Mouse (Mus musculus): ENCODE data around the gene Zfp764.
"Not testable (repeated sequence)": the region's sequence is repeated elsewhere in the genome, so short reads cannot be mapped to it uniquely, and the experiment has no call there.

Zfp764 gene

DNA sequence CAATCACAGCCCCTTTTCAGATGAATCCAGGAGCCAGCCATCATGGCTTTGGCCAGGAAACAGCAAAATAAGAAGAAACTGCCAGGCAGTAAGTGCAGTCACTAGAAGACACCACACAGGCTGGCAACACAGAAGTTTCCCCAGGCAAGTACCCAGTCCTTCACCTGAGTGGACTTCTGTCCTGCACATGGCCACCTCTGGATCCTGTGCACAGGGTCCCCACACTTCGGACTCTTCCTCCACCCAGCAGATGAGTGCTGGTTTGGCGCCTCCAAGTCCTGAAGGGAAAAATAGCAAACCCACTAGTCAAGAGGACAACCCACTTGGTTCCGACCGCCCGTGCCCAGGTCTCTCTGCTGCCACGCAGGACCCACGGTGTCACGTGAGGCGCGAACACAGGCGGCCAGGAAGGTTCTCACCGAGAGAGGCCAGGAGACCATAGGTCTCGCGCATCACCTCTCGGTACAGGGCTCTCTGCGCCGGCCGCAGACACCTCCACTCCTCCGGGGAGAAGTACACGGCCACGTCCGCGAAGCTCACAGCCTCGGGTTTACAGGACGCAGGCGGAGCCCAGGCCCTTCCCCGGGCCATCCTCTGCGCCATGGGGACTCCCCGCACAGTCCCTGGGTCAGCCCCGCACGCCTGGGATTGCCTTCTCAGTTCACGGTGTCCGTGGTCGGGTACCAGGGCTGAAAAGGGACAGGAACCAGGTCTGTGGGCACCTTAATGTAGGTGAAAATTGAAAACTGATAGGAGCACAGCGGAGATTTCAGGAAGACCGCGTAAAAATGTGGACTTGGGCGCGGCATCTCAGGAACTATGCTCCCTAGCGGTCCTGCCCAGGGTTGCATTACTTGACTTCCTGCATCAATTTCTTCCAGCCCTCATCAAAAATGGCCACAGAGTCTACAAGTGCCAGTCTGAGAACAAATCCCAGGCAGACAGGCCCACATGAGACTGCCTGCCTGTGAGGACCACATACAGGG lies at the start of gene Zfp764:
TSS of gene Zfp764 (minus strand) at position 821 of the 986 bp plus-strand sequence.
- DNase-seq (ENCODE audit: low read depth, low spot score) = peak; percentile 75

DNA sequence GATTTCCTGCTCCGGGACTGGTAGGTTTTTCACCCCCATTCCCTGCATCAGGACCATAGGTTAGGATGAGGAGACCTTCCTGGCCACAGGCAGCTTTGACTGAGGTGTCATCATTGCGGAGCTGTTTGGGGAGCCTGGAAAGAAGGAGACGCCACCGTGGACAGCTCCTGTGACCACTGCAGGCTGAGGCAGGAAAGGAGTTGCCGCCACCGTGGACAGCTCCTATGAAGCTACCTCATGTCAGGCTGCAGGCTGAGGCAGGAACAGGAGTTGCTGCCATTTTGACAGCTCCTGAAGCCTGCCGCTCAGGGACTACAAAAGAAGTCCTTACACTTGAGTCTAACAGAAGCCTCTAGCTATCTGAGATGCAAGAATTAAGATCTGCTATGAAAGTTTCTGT lies 48.3 kb upstream of the Zfp764 start:
- no peak for DNase-seq (ENCODE audit: low read depth, low spot score)

DNA sequence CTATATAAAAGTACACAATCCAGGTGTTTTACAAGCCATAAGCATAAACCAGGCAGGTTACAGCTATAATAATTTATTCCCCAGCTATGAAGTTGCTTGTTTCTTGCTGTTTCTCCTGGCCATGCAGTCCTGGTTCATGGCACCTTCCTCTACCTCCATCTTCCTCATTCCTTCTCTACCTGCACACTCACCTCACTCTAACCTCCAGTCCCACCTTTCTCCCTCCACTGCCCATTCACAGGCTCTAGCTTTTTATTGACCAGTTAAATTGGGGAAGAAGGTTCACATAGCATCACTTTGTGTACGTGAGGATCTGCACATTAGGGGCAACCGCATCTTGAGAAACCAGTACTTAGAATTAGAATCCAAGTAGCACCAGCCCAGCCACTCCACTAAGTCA lies 46.4 kb upstream of the Zfp764 start:
- DNase-seq (ENCODE audit: low read depth, low spot score) = no peak

DNA sequence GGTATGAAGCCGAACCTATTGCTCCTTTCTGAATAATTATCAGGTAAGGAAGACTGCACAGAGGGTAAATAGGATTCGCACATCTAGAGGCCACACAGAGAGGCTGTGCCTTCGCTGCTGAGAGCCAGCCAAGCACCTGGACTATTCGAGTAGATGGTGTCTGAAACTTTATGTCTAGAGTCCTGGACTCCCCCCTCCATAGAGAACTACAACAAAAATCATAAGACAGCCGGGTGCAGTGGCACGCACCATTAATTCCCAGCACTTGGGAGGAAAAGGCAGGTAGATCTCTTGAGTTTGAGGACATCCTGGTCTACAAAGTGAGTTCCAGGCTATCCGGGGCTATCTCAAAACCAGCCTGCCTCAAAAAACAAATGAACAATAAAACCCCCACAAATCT lies 43.3 kb upstream of the Zfp764 start:
- no peak for DNase-seq (ENCODE audit: low read depth, low spot score)

DNA sequence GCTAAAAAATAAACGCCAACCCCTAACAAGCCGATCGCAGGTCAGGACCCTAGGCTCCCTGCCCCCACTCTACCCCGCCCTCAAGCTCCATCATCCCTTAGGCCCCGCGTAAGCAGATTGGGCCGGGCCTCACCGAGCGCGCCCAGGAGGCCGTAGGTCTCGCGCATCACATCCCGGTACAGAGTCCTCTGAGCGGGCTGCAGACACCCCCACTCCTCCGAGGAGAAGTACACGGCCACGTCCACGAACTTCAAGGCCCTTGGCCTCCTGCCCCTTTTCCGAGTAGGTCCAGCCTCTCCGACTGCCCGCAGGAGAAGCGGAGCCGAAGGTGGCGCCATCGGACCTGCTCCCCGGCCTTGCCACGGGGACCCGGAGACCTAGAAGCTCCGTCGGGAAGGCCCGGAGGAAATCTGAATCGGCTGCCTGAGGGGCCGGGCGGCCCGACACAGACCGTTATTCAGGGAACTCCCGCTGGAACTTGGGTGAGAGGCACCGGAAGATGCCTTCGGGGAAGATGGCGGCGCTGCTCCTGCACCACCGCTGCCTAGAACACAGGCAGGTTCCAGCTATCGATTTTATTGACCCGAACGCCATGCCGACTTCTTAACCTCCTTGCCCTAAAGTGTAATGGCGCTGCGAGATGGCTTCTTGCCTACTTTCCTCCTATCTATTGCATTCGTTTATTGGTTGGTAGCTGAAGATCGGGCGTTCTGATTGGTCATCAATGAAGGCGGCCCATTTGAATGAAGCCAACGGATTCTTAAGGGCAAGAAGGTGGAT lies 42.1 kb upstream of the Zfp764 start, which contains the start of gene Zfp689:
TSS of gene Zfp689 (minus strand) at position 638 of the 780 bp plus-strand sequence.
- DNase-seq (ENCODE audit: low read depth, low spot score) = peak; percentile 99

DNA sequence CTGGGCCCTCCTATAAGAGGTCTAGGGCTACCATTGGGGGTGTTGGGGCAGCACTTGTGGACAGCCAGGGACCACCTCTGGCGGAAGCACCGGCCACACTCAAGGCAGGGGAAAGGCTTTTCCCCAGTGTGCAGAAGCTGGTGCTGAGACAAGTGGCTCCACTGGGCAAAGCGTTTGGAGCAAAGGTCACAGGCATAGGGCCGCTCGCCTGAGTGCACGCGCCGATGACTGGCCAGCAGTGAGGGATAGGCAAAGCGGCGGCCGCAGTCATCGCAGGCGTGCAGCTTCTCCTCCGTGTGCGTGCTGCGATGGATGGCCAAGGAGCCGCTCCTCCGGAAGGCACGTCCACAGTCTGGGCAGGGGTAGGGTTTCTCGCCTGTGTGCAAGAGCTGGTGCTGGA lies 37.4 kb upstream of the Zfp764 start:
- DNase-seq (ENCODE audit: low read depth, low spot score) = no peak

DNA sequence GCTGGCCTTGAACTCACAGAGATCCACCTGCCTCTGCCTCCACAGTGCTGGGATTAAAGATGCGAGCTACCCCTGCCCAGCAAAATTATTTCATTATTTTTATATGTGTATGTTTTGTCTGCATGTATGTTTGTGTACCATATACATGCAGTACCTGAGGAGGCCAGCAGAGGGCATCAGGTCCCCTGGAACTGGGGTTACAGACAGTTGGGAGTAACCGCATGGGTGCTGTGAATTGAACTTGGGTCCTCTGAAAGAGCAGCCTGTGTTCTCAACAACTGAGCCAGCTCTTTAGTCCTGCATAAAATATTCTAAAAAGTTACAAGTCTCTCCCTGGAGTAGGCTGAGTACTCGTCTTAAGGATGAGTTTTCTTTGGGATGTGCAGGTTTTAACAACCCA lies 31.1 kb upstream of the Zfp764 start:
- DNase-seq (ENCODE audit: low read depth, low spot score) = no peak

DNA sequence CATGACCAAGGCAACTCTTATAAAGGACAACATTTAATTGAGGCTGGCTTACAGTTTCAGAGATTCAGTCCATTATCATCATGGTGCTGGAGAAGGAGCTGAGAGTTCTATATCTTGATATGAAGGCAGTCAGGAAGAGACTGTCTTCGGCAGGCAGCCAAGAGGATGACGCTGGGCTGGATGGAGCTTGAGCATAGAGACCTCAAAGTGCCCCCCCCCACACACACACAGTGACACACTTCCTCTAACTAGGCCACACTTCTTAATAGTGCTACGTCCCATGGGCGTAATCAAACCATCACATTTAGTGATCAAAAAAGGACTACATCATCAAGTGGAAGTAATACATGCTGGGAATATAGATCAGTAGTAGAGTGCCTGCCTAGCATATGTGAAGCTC lies 28.6 kb upstream of the Zfp764 start:
- no peak for DNase-seq (ENCODE audit: low read depth, low spot score)

DNA sequence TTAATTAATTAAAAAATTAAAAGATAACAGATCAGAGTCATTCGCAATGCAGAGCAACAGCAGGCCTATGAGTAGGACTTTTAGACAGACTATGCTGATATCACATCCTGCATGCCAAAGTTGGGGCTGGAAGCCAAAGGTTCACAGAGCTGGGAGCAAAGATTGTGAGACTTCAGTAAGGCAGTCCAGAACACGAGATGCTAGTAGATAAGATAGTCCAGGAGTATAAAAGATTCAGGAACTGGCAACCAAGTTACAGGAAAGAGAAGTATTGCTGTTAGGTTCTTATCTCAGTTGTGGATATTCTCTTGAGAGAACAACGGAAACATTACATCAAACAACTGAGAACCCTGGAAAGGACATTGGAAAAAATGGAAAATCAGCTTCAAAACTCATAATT lies 19.7 kb upstream of the Zfp764 start:
- DNase-seq (ENCODE audit: low read depth, low spot score) = no peak

DNA sequence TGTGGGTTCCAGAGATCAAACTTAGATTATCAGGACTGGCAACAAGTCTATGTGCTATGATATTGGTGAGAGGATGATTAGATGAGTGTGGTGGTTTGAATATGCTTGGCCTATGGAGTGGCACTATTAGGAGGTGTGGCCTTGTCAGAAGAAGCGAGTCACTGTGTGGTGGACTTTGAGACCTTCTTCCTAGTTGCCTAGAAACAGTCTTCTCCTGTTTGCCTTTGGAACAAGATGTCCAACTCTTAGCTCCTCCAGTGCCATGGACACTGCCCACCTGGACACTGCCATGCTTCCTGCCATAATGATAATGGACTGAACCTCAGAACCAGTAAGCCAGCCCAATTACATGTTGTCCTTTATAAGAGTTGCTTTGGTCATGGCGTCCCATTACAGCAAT lies 19.3 kb upstream of the Zfp764 start:
- no peak for DNase-seq (ENCODE audit: low read depth, low spot score)

DNA sequence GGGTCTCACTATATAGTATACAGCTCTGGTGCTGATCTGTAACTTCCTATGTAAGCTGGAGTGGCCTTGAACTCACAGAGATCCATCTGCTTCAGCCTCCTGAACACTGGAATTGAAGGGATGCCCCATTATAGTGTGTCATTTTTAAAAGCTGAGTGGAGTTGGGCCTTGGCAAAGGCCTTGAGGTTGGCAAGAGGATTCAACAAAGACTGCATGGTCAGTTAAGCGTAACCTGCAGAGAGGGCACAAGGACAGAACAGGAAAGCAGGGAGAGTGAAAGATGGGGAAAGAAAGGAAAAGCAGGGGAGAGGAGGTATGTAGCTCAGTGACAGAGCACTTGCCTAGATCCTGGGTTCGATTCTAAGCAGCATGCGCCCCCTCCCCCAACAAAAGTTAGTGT lies 18.7 kb upstream of the Zfp764 start:
- DNase-seq (ENCODE audit: low read depth, low spot score) = no peak

DNA sequence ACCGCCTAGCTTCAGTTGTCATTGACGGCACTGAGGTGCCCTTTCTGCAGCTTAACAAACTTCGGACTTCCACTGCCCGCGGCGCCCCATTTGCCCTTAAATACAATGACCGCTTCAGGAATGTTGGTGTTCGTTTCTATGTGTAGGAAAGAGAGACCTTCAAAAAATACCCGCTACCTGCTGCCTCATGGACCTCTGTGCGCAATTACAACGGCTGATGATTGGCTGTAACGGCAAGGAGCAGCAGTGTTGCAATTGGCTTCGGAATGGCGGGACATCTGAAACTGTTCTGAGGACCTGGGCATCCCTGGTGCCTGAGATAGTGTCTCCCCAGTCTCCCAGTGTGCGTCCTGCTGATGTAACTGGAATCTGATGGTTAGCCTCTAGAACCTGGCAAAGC lies 15.6 kb upstream of the Zfp764 start:
- DNase-seq (ENCODE audit: low read depth, low spot score) = no peak

DNA sequence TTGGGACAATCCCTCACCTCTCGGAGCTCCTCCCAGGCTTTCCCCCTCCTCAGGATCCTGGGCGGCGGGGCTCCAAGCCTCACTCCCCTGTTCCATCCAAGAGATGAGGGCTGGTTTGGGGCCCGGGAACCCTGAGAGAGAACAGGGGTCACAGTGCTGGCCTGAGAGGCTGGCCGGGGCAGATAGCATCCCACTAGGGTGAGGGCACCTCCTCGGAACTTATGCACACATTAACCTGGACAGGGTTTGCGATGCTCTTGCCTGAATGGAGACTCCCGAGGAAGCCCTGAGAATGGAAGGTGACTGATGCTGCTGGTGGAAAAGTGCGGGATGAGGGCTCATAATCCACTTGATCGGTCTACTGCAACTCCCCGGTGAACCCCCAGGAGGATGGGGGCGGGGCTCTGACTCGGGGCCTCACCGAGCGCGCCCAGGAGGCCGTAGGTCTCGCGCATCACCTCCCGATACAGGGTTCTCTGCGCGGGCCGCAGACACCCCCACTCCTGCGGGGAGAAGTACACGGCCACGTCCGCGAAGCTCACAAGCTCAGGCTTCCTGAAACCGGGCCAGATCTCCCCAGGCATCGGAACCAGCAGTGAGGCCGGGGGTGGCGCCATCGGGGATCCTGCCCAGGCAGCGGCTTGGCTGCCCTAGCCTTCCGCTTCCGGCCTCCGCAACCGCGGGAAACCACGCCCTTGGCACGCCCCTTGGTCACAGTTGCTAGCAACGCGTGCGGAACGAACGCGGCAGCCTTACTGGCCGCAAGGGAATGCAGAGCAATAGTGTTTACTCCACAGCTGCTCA lies 15.0 kb upstream of the Zfp764 start, which contains the start of gene Zfp688:
TSS of gene Zfp688 (minus strand) at position 681 of the 804 bp plus-strand sequence.
- DNase-seq (ENCODE audit: low read depth, low spot score) = peak; percentile 68

DNA sequence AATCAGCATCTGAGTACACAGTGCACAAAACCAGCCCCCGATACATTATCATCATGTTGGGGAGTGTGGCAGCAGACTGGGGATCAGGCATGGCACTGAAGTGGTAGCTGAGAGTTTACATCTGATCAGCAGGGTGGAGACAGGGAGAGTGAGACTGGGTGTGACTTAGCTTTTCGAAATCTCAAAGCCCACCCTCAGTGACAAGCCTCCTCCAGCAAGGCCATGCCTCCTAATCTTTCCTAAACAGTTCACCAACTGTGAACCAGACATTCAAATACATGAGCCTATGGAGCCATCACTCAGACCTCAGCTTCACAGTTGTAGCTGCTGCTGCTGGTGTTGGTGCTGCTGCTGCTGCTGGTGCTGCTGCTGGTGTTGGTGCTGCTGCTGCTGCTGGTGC lies 4.8 kb upstream of the Zfp764 start:
- no peak for DNase-seq (ENCODE audit: low read depth, low spot score)

DNA sequence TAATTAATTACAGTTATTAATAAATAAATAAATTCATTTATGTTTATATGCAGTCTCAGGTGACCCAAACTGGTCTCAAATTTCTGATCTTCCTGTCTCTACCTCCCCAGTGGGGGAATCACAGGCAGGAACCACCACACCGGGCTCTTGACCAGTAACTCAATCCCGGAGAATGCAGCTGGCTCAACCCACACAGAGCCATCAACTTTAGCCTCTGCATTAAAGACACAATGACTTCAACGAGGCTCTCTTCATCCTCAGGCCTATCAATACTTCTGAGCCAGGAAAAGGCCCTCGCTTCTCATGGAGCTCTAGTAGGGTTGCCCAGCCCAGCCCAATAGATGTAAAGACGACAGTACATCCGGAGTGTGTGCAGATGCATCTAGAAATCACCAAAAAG lies 2.5 kb downstream of the Zfp764 start:
- not testable (repeated sequence) for DNase-seq (ENCODE audit: low read depth, low spot score)

DNA sequence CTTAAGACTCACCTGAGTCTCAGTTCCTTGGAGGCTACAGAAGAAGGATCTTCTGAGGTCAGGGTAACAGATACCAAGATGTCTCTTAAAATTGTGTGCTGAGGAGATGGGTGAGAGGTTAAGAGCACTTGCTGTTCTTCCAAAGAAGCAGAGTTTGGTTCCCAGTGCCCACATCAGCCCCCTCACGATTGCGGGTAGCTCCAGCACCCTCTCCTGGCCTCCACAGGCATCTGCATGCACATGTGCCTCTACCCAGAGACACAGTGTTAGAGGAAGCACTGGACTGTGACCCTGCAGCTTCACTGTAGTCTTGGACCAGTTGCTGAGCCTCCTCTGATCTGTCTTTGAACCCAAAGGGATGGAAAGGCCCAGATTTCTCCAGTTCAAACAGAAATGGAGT lies 3.6 kb downstream of the Zfp764 start:
- DNase-seq (ENCODE audit: low read depth, low spot score) = no peak

DNA sequence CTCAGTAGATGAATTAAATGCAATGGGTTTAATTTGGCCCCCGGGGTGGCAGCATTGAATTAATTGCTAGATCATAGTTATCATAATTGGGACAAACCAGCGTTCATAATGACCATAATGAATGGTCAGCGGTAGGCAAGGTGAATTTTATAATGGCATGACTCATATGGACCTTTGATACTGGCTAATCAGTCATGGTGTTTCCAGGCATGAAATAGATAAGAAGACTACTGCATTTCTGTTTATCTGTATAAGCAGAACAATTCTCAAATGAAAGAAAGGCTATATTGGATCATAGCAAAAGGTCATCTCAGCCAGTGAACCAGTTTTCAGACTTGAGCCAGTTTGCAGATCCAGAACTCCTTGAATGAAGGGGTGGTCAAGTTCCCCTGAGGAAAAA lies 6.3 kb downstream of the Zfp764 start:
- no peak for DNase-seq (ENCODE audit: low read depth, low spot score)

DNA sequence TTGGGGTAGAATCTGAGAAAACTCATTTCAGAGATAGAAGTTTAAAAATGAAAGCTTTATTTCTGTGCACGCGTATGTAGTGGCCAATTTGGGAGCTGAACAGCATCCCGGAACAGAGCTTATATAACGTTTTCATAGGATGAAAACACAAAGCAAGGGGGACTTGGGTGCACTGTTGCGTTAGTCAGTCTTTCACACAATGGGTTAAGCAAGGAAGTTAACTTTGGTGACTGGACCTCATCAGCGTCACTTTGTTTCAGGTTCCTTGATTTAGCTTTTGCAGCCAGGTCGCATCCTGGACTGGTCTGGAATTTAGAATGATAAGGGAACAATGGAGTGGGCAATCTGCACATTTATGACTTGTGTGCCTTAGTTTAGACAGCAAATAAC lies 12.7 kb downstream of the Zfp764 start:
- no peak for DNase-seq (ENCODE audit: low read depth, low spot score)

DNA sequence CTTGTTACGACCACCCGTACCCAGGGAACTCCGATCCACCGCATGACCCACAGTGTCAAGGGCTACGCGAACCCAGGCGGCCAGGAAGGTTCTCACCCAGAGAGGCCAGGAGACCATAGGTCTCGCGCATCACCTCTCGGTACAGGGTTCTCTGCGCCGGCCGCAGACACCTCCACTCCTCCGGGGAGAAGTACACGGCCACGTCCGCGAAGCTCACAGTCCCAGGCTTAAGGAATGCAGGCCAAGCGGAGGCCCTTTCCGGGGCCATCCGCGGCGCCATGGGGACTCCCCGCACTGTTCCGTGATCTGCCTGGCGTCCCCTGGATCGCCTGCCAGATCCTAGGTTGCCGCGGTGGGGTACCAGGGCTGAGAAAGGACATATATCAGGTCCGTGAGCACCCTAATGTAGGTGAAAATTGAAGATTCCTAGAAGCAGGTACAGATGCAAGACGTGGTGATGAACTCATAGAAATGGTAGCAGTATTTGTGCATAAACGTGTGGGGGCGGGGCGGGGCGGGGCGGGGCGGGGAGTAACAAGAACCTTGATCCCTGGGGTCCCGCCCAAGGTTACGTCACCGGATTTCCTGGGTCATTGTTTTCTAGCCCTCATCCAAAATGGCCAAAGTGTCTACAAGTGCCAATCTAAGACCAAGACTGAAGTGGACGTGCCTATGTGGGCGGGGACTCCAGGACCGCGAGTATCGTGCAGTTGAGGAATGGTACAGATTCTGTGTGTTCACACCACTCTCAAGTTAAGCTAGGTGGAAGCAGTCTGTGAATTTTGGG lies 13.3 kb downstream of the Zfp764 start, which contains the start of gene E430018J23Rik:
TSS of gene E430018J23Rik (minus strand) at position 473 of the 787 bp plus-strand sequence.
- DNase-seq (ENCODE audit: low read depth, low spot score) = peak; percentile 98

DNA sequence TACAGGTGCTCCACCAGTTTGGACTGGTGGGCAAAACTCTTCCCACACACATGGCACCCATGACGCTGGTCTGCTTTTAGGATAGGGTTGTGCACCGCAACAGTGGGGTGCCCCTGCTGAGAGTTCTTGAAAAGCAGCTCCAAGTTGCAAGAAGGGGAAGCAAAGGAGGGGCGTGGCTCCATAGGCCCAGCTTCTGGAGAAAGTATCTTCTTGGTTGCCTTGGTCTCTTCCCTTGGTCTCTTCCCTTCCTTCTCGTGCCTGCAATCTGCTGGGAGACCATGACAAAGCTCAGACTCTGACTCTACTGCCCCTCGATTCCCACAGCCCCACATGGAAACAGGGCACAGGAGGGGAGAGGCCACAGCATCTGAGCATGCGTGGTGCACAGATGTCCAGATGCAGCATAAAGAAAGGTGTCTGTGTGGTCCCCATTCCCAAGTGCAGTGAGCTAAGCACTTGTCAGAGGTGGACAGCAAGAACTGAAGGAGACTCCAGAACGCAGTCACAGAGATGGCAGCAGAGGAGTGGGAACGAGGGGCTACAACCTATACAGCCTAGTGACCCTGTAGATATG lies 14.3 kb downstream of the Zfp764 start:
- no peak for DNase-seq (ENCODE audit: low read depth, low spot score)

Measured in retina, adult 2 months (tissue).